Mouse (Mus musculus) C2C12 (cell line): ENCODE data around the gene Pop5.

Experiments
- CEBPB ChIP-seq: IDR thresholded peaks from one replicate; pipeline ENCODE4 v1.6.1; 2011; ENCODE audit warnings: low read depth, mild to moderate bottlenecking, control low read depth, moderate library complexity
- CTCF ChIP-seq: IDR thresholded peaks from one replicate; pipeline ENCODE4 v1.5.1; 2011; ENCODE audit not compliant: control insufficient read depth, insufficient read depth, insufficient read length
- FOSL1 ChIP-seq: IDR thresholded peaks from one replicate; pipeline ENCODE4 v1.8.0; 2011; ENCODE audit warnings: mild to moderate bottlenecking, low read length; ENCODE audit not compliant: poor library complexity, insufficient read depth, severe bottlenecking
- MAX ChIP-seq: IDR thresholded peaks from one replicate; pipeline ENCODE4 v1.6.1; 2011; ENCODE audit warnings: mild to moderate bottlenecking, control low read depth
- MYOD1 ChIP-seq: IDR thresholded peaks from one replicate; pipeline ENCODE4 v1.6.1; 2011; ENCODE audit warnings: low read depth; ENCODE audit not compliant: control insufficient read depth, insufficient read length
- USF1 ChIP-seq: IDR thresholded peaks from one replicate; pipeline ENCODE4 v1.6.1; 2011; ENCODE audit warnings: low read depth, mild to moderate bottlenecking, control low read depth, moderate library complexity

GRCm38 (mm10) chr5:115278785-115279184 lies 43.1 kb downstream of the Pop5 start:
- no peak for TF ChIP-seq CTCF
- TF ChIP-seq MYOD1: no peak
- TF ChIP-seq MAX: no peak
- no peak for TF ChIP-seq FOSL1
- TF ChIP-seq CEBPB: no peak
- TF ChIP-seq USF1: no peak
